Mouse (Mus musculus) stomach, postnatal 0 days (tissue): ENCODE data around the gene Cdyl.

Experiments
- CTCF ChIP-seq: IDR thresholded peaks from 2 replicates; pipeline ENCODE4 v1.5.1; 2016; ENCODE audit warnings: antibody characterized with exemption, low read depth, mild to moderate bottlenecking, moderate library complexity
- EP300 ChIP-seq: optimal IDR thresholded peaks from 2 replicates; pipeline ENCODE3; 2016; ENCODE audit warnings: antibody characterized with exemption

GRCm38 (mm10) chr13:35815205-35815726, 155.6 kb downstream of the Cdyl start:
- TF ChIP-seq CTCF (no peak), EP300 (no peak)
